Mouse (Mus musculus): ENCODE measurements around the gene Tbl1xr1.

Tbl1xr1 gene

DNA sequence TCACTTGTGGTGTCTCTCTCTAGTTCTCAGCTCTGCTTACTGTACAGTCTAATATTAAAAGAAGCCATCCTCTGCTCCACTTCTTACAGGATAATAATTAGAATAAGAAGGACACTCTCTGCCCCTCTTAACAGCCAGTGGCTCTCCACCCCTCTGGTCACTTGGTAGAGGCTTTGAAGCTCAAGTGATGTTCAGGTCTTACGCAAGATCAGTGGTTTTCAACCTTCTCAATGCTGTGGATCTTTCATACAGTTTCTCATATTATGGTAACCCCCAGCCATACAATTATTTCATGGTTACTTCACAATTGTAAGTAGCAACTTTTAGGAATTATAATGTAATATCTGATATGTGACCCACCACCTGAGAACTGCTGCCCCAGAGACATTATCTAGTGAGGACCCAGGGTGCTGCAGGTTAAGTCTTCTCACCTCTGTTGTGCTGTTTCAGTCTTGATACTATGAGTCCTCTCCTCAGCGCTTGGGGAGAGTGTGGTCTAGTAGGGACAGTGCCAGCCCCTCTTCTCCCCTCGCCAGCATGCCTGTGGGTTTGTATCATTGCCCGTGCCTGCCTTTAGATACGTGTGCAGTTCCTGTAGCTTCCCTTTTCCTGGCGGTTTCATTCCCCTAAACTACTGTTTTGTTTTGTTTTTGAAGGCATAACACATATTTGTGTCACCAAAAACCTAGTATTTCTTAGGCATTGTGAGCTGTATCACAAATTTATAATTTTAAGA is 65.7 kb downstream of the Tbl1xr1 start:
- in situ Hi-C loops (cut with MboI, MseI): no loop called here

- in situ Hi-C loops (cut with MboI, MseI): no loop called here
These were observed 66.6 kb downstream of the Tbl1xr1 start for GRCm38 (mm10) chr3:22142846-22143641.

DNA sequence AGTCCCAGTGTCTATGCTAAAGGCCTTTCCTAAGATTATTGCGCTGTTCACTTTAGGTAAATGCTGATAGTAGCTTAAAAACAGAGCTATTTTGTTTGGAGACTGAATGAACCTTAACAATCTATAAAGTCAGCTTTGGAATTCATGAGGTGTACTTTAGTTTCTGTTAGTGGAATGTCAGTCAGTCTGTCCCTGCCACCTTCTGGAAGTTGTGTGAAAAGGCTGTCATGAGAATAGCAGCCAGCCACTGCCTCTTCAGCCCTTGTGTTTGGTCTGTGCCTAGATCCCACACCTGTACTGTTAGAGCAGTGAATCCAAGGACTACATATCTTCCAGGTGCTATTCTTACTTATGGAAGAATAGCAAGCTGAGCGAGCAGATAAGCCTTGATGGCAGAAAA is 67.8 kb downstream of the Tbl1xr1 start:
- in situ Hi-C loops (cut with MboI, MseI): no loop called here

- in situ Hi-C loops (cut with MboI, MseI): loop anchor here (5.0 kb wide), 1 partner anchor 55 kb away; no protein-coding TSS in a partner anchor
These were observed 71.0 kb downstream of the Tbl1xr1 start for GRCm38 (mm10) chr3:22147433-22147927.

DNA sequence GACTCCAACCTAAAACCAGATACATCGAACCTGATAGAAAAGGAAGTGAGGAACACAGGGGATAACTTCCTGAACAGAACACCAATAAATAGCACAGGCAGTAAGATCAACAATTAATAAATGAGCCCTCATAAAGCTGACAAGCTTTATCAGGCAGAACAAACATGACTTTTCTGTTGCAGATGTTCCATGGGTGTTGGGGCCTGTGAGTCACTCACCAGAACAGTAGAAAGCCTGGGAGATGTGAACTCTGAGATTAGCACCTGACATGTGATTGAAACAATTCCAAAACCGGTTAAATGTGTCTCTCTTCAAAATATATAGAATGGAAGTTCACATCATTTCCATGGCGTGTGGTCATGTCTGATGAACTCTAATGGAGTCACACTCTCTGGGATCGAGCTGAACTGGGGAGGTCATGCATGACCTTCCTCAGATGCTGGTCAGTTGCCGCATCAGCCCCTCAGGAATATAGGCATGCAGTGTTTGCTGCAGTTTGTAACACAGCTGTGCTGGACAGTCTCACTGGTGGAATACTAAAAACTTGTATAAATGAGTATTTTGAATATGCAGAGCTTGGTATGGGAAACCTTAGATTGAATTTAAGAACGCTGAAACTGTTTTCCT is 72.0 kb downstream of the Tbl1xr1 start:
- in situ Hi-C loops (cut with MboI, MseI): loop anchor here (5.0 kb wide), 1 partner anchor 56 kb away; no protein-coding TSS in a partner anchor

- in situ Hi-C loops (cut with MboI, MseI): no loop called here
These were observed 74.5 kb downstream of the Tbl1xr1 start for GRCm38 (mm10) chr3:22150872-22151530.

- in situ Hi-C loops (cut with MboI, MseI): no loop called here
These were observed 76.3 kb downstream of the Tbl1xr1 start for GRCm38 (mm10) chr3:22152773-22153172.

GRCm38 (mm10) chr3:22154522-22154921 is 78.1 kb downstream of the Tbl1xr1 start:
- in situ Hi-C loops (cut with MboI, MseI): no loop called here

- in situ Hi-C loops (cut with MboI, MseI): no loop called here
These were observed 79.9 kb downstream of the Tbl1xr1 start for GRCm38 (mm10) chr3:22156397-22156796.

DNA sequence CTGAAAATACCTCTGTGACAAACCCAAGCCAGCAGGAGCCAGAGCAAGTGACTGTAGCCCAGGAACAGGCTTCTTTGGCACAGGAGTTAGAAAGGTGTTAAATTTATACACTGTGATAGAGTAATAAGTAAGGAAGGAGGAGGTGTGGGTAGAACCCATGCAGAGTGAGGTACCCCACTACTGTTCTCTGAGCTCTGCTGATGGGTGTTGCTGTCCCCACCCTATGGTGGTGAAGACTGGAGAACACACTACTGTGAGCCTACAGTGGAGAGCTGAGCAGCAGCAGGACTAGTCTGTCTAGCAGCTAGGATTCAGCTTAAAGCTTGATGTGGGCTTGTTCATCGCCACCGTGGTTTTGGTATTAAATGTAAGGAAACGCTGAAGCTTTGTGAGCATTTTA is 86.5 kb downstream of the Tbl1xr1 start:
- in situ Hi-C loops (cut with MboI, MseI): no loop called here

GRCm38 (mm10) chr3:22167856-22168255 is 91.4 kb downstream of the Tbl1xr1 start:
- in situ Hi-C loops (cut with MboI, MseI): loop anchor here (5.0 kb wide), 1 partner anchor 1521 kb away; no protein-coding TSS in a partner anchor

GRCm38 (mm10) chr3:22168432-22168831 is 92.0 kb downstream of the Tbl1xr1 start:
- in situ Hi-C loops (cut with MboI, MseI): loop anchor here (5.0 kb wide), 1 partner anchor 1521 kb away; no protein-coding TSS in a partner anchor

DNA sequence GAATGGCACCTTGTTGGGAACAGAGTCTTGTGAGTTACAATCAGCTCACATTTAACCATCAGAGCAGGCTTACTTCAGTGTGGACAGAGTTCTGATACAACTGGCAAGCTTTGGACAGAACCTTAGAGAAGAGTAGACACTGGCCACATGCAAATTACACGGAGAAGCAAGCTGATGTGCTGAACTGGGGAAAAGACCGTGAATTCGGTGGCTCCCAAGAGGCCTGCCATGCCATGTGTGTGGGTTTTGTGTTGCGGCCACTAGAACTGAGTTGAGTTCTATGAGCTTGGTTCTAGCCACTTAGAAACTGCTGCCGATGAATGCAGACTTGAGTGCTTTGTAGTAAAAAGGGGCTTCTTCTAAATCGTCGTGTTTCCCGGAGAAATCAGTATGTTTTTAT is 95.1 kb downstream of the Tbl1xr1 start:
- in situ Hi-C loops (cut with MboI, MseI): no loop called here

- in situ Hi-C loops (cut with MboI, MseI): no loop called here
These were observed 96.0 kb downstream of the Tbl1xr1 start for GRCm38 (mm10) chr3:22172410-22172809.

DNA sequence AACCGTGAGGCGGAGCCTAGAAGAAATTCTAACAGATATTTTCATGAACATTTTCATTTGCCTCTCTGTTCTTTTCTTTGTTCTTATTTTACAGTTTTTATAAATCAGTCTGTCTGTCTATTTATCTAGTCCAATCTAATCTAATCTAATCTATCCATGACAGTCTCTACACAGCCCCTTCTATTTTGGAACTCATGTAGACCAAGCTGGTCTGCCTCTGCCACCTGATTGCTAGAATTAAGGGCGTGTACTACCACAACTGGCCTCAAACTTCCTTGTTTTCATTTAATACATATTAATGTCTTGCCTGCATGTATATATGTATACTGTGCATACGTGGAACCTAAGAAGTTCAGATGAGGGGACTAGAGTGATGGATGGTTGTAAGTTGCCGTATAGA is 96.7 kb downstream of the Tbl1xr1 start:
- in situ Hi-C loops (cut with MboI, MseI): no loop called here

DNA sequence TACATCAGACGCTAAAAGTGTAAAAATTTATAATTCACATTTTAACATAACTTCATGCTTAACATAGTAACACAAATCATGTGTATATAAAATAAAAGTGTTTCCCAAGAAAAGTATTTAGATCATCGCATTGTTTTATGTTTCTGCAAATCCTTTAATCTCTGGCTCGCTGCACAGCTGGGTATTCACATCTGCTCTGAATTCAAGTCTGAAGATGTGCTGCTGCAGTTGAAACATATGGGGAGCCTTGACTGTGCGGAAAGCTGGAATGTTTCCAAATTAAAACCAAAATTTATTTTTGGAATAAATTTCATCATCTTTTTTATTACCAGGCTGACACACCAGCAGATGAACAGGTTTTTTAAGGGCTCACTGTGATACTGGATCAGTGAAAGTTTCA is 97.8 kb downstream of the Tbl1xr1 start:
- in situ Hi-C loops (cut with MboI, MseI): no loop called here

DNA sequence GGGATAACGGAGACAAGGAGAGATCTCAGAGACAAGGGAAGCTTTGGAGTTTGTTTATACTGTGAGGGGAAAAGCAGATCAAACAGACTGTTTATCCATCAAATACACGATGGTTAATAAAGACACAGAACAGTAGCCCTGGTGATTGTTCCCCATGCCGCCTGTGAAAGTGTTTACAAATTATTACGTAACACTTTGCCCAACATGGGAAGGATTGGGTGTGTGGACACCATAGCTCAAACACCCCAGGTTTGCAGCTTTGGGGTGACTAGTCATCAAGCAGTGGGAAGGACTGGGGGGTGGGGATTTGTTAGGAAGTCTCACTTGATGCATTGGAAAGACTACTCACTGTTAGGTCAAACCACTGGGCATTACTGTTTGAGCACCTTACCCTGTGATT is 103.6 kb downstream of the Tbl1xr1 start:
- in situ Hi-C loops (cut with MboI, MseI): no loop called here

DNA sequence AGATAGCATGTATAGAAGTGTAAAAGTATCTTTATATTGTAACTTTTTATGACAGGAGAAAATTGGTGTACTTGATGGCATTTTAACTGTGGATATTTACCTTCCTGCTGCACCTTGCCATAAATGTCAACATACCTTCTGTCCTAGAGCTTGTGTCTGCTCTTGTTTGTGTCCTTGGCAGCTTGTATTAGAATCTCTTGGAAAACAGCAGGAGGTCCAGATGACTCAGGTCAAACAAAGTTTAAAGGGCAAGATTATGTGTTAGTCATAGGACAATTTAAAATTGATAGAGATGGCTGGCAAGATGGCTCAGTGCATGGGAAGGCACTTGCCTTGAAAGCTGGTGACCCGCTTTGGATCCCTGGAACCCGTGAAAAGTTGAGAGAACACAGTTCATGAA is 104.6 kb downstream of the Tbl1xr1 start:
- in situ Hi-C loops (cut with MboI, MseI): no loop called here

DNA sequence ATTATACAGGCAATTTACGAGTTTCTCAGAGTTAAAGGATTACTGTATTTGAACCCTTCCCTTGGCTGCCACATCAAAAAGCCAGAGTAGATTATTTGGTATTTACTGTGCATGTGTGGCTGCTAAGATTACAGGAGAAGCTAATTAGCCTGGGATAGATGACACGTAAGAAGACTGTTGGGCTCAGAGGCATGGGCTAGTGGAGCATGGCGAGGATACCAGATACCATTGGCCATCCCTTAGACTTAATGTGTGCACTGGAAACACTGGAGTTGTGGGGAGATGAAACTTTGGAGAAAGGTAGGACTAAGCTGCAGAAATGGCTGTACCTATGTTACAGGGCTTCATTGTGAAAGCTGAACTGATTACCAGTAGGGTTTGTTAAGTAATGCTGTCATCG is 108.8 kb downstream of the Tbl1xr1 start:
- in situ Hi-C loops (cut with MboI, MseI): no loop called here

DNA sequence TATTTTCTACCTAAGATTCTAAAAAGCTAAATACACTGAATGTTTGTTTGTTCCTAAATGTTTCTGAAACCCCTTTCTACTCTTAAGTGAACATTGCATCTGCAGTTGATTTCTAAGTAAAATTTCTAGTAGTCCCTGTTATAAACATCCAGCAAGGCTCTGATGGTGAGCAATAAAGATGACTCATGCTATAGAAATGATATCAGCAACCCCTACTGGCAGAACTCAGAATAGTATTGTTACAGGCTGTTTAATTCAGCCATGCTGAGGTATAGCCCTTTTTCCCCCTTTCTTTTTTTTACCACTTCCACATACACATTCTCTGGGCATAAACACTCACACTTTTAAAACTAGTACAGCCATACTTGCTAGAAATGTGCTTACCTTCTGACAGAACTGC is 114.0 kb downstream of the Tbl1xr1 start:
- in situ Hi-C loops (cut with MboI, MseI): no loop called here

DNA sequence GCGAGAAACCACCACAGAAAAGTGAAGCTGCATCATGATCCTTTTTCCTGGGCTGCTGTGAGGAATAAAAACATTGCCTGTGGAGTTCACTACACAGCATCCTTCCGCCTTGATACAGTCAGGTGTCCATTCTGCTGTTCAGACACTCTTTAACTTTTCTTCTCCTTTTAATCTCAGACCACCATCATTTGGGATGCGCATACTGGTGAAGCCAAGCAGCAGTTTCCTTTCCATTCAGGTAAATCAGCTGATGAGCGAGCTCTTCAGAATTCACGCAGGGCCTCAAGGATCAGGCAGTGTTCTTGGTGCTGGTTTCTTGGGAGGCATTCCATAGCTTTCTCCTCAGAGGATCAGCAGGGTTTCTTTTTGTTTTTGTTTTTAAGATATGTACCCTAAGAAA is 116.5 kb downstream of the Tbl1xr1 start:
- in situ Hi-C loops (cut with MboI, MseI): no loop called here
